Comparison of ENCODE assay signal across 8 mouse cellular contexts in genomic region chr19:44284723-44285122, GRCm38 (mm10). TPM values are rescaled to one million over a fixed set of nuclear protein-coding genes. Genes with fewer than 3 reads are reported as not detected.
A peak's percentile ranks its signal among the peaks of the same experiment; 100 is the strongest.
DNase-seq lines count a peak whose midpoint lies in the region; ATAC-seq and TF ChIP-seq lines count a peak whose summit lies in the region.

No protein-coding gene starts in this region.

- no peaks in the 10 kb centered on the region for H3K9me3 ChIP-seq in intestine, embryonic 15.5 days
- H3K9me3 ChIP-seq in liver, embryonic 16.5 days (replicated peaks; ENCODE audit: control insufficient read depth, low read length) = no peaks in the 10 kb centered on the region
- H3K9me3 ChIP-seq in neural tube, embryonic 14.5 days (ENCODE audit: control insufficient read depth, low read length) = no peaks in the 10 kb centered on the region

- H3K36me3 ChIP-seq in intestine, embryonic 15.5 days = no peaks in the 10 kb centered on the region
- H3K36me3 ChIP-seq in liver, embryonic 16.5 days (ENCODE audit: control insufficient read depth, insufficient read depth) = no peaks in the 10 kb centered on the region
- no peaks in the 10 kb centered on the region for H3K36me3 ChIP-seq in neural tube, embryonic 14.5 days (ENCODE audit: control insufficient read depth, insufficient read depth, low read length)

- 3% methylated on average over 11 of the region's 11 CpGs for WGBS in intestine, embryonic 15.5 days
- WGBS in liver, embryonic 16.5 days (ENCODE audit: insufficient replicate concordance) = 2% methylated on average over 11 of the region's 11 CpGs
- 3% methylated on average over 11 of the region's 11 CpGs for WGBS in neural tube, embryonic 14.5 days

- H3K9ac ChIP-seq in intestine, embryonic 15.5 days = peak overlapping the region; percentile 45
- peak overlapping the region; percentile 80 for H3K9ac ChIP-seq in liver, embryonic 16.5 days (ENCODE audit: low read depth, low read length)
- H3K9ac ChIP-seq in neural tube, embryonic 14.5 days (replicated peaks; ENCODE audit: low read depth, low read length) = peak overlapping the region; percentile 46

- TF ChIP-seq CTCF in cortical plate, adult 2 months (IDR thresholded peaks at IDR 0.05; ENCODE audit: extremely low read depth, insufficient read depth, low read length) = no peak

- TF ChIP-seq POLR2A in cortical plate, adult 2 months (IDR thresholded peaks at IDR 0.05; ENCODE audit: extremely low read depth, insufficient read depth, low read length) = no peak

- peak overlapping the region; percentile 76 for H3K4me2 ChIP-seq in intestine, embryonic 15.5 days (replicated peaks)
- H3K4me2 ChIP-seq in liver, embryonic 16.5 days (ENCODE audit: low read depth, low read length) = peak overlapping the region; percentile 98
- peak overlapping the region; percentile 75 for H3K4me2 ChIP-seq in neural tube, embryonic 14.5 days (ENCODE audit: low read depth, low read length)

- peak overlapping the region; percentile 54 for H3K4me3 ChIP-seq in cortical plate, adult 2 months (ENCODE audit: insufficient read depth, low read length)
- peak overlapping the region; percentile 42 for H3K4me3 ChIP-seq in intestine, embryonic 15.5 days (replicated peaks)
- H3K4me3 ChIP-seq in liver, embryonic 16.5 days (ENCODE audit: low read depth, low read length) = peak overlapping the region; percentile 67
- peak overlapping the region; percentile 42 for H3K4me3 ChIP-seq in neural tube, embryonic 14.5 days (ENCODE audit: low read depth, low read length)

- no peaks in the 10 kb centered on the region for H3K27me3 ChIP-seq in intestine, embryonic 15.5 days (replicated peaks)
- H3K27me3 ChIP-seq in liver, embryonic 16.5 days (ENCODE audit: control insufficient read depth, insufficient read depth, low read depth, low read length) = no peaks in the 10 kb centered on the region
- no peaks in the 10 kb centered on the region for H3K27me3 ChIP-seq in neural tube, embryonic 14.5 days (ENCODE audit: control insufficient read depth, insufficient read depth, low read length)

- H3K4me1 ChIP-seq in cortical plate, adult 2 months (ENCODE audit: control insufficient read depth, insufficient read depth, low read length) = peaks cover 8% of the 10 kb centered on the region
- peaks cover 50% of the 10 kb centered on the region for H3K4me1 ChIP-seq in intestine, embryonic 15.5 days (replicated peaks)
- H3K4me1 ChIP-seq in liver, embryonic 16.5 days (ENCODE audit: control insufficient read depth, low read depth, low read length) = peaks cover 68% of the 10 kb centered on the region
- peaks cover 20% of the 10 kb centered on the region for H3K4me1 ChIP-seq in neural tube, embryonic 14.5 days (ENCODE audit: control insufficient read depth, insufficient read depth, low read length)

- peak overlapping the region; percentile 67 for H3K27ac ChIP-seq in cortical plate, adult 2 months (ENCODE audit: insufficient read depth, low read length)
- H3K27ac ChIP-seq in intestine, embryonic 15.5 days = peak overlapping the region; percentile 95
- peak overlapping the region; percentile 97 for H3K27ac ChIP-seq in liver, embryonic 16.5 days (ENCODE audit: low read length)
- peak overlapping the region; percentile 84 for H3K27ac ChIP-seq in neural tube, embryonic 14.5 days (ENCODE audit: low read depth, low read length)

- DNase-seq in frontal cortex, postnatal 36 days (ENCODE audit: low spot score in 2 of 2) = no peak
- DNase-seq in cerebellum, adult 11-12 months = no peak
- DNase-seq in right cerebral cortex, postnatal 4 days = no peak

- ATAC-seq in frontal cortex, adult (ENCODE audit: low TSS enrichment) = peak; percentile 32
- ATAC-seq in intestine, embryonic 15.5 days = peak; percentile 75
- peak; percentile 49 for ATAC-seq in liver, embryonic 16.5 days (ENCODE audit: low read depth)
- peak; percentile 26 for ATAC-seq in neural tube, embryonic 14.5 days (ENCODE audit: low read depth)

RNA-seq across cellular contexts. Expression of gene Scd2, which starts 8.8 kb away (rescaled TPM):
- 600 and 717 TPM in 2 replicates for polyA plus RNA-seq in cortical plate, adult 2 months (2012; rRNA removed)
- 417 and 432 TPM in 2 replicates for polyA plus RNA-seq in intestine, embryonic 15.5 days (2015; fragmentation: Nextera tagmentation; extraction: Ambion mirVana)
- 131 and 147 TPM in 2 replicates for polyA plus RNA-seq in liver, embryonic 16.5 days (2015; fragmentation: Nextera tagmentation; extraction: Ambion mirVana)
- polyA plus RNA-seq in neural tube, embryonic 14.5 days (2014; fragmentation: Nextera tagmentation; extraction: Ambion mirVana) = 293 and 373 TPM in 2 replicates

RNA-seq across cellular contexts. Expression of gene Scd4, which starts 48.2 kb away (rescaled TPM):
- 0.25 and 0.33 TPM in 2 replicates for polyA plus RNA-seq in cortical plate, adult 2 months (2012; rRNA removed)
- 0.10 and 0.19 TPM in 2 replicates for polyA plus RNA-seq in intestine, embryonic 15.5 days (2015; fragmentation: Nextera tagmentation; extraction: Ambion mirVana)
- polyA plus RNA-seq in liver, embryonic 16.5 days (2015; fragmentation: Nextera tagmentation; extraction: Ambion mirVana) = 0.04 and 0.07 TPM in 2 replicates
- polyA plus RNA-seq in neural tube, embryonic 14.5 days (2014; fragmentation: Nextera tagmentation; extraction: Ambion mirVana) = 0.13 and 0.15 TPM in 2 replicates
